Mouse (Mus musculus) myocyte (in vitro differentiated cells): Measurements from ENCODE around the gene Klf15.

Experiments
- E2F4 ChIP-seq: IDR thresholded peaks from one replicate; pipeline ENCODE4 v1.6.1; 2011; ENCODE audit warnings: mild to moderate bottlenecking, control low read depth, moderate library complexity; ENCODE audit not compliant: insufficient read depth
- MAX ChIP-seq: IDR thresholded peaks from one replicate; pipeline ENCODE4 v1.6.1; 2011; ENCODE audit warnings: low read depth, mild to moderate bottlenecking, control low read depth
- POLR2A ChIP-seq: IDR thresholded peaks from one replicate; pipeline ENCODE4 v1.6.1; 2011; ENCODE audit warnings: low read depth, mild to moderate bottlenecking, control low read depth, moderate library complexity; ENCODE audit not compliant: insufficient read length
- TCF12 ChIP-seq: IDR thresholded peaks from one replicate; pipeline ENCODE4 v1.6.1; 2011; ENCODE audit warnings: mild to moderate bottlenecking, control low read depth; ENCODE audit not compliant: poor library complexity, insufficient read depth, severe bottlenecking
- USF1 ChIP-seq: IDR thresholded peaks from one replicate; pipeline ENCODE4 v1.6.1; 2011; ENCODE audit warnings: low read depth, mild to moderate bottlenecking, control low read depth, moderate library complexity

- TF ChIP-seq MAX = no peak
- TF ChIP-seq POLR2A = no peak
- TF ChIP-seq USF1 = no peak
- no peak for TF ChIP-seq TCF12
- TF ChIP-seq E2F4 = no peak
Measured at GRCm38 (mm10) chr6:90465028-90465640, 2.8 kb downstream of the Klf15 start.
